Mouse (Mus musculus) embryo, embryonic 11.5 days (tissue): ENCODE results near the gene Vwa8.
A peak's percentile ranks its signal among the peaks of the same experiment; 100 is the strongest.

ENCODE experiments used
- DNase-seq: peaks from one replicate; pipeline ENCODE4 v3.0.0-alpha.2; 2012; ENCODE audit warnings: low read depth, low spot score

Gene Vwa8

DNA sequence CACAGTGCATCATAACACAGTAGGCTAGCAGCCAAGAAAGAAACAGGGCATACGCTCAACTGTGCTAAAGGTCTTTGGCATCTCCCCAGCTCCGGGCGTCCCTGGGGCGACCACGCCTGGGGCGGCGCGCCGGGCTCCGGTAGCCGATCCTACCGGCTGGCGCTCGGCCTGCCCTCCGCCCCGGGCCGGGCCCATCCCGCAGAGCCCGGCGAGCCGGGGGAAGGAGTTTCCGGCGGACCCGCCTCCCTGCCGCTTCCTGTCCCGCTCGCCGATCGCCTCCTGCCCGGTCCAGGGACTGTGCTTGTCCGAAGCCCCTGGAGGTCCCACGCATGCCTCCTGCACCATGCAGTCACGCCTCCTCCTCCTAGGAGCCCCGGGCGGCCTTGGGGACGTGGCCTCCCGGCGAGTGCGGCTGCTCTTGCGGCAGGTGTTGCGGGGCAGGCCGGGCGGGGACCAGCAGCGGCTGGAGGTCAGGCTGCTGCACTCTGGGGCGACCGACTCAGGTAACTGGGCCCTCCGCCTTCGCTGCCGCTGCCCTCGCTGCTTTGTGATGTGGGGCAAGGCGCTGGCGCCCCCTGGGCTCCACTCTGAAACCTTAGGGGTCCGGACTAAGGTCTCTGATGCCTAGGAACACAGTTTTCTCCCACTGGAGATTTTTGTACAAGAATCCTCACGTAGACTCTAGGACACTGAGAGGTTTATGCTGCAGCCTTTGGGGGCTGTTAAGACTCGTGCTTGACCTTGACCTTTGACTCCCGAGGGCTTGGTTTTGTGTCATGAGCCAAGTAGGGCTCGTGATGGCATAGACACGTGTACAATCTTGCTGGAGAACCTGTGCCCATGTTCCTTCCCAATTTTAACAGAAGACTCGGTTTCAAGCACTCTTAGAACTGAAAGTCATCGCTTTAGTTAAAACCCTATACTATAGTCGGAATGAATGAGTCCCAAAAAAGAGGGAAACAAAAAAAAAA lies at the start of gene Vwa8:
Gene Vwa8, plus strand, starts transcription at position 112 of the 971 bp plus-strand sequence.
- peak; percentile 63 for DNase-seq

DNA sequence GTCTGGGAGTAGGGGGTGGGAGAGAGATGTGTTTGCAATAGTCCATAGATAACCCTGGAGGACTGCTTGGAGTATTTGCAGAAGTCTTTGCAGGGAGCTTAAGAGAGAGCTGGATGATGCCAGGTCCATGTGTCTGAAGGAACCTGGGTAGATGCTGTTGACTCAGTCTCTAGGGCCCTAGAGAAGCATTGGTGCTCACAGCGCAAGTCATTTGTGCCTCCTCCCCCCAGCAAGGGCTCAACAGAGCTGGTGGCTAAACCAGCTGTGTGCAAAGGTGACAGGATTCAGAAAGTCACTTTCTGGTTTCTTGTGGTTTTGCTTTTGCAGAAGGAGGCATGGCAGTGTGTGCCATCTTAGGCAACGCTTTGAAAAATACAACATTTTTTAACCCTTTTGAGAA lies 46.5 kb upstream of the Vwa8 start:
- DNase-seq: no peak

DNA sequence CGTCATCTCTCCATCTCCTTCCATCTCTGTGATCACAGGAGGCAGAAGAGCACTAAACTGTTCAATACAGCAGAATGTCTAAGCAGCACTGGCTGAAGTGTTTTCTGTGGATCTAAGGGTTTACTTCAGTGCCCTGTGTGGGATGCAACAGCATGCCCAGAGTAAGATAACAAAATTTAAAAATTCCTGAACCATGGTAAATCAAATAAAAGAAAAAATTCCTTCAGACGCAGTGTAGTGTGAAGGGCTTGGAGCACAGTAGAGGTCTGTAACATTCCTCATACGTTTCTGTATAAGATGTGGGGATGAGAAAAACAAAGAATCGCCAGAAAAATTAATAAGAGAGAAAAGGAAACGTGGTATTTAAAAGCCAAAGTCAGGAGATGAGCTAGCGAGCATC lies 44.9 kb upstream of the Vwa8 start:
- DNase-seq: no peak

DNA sequence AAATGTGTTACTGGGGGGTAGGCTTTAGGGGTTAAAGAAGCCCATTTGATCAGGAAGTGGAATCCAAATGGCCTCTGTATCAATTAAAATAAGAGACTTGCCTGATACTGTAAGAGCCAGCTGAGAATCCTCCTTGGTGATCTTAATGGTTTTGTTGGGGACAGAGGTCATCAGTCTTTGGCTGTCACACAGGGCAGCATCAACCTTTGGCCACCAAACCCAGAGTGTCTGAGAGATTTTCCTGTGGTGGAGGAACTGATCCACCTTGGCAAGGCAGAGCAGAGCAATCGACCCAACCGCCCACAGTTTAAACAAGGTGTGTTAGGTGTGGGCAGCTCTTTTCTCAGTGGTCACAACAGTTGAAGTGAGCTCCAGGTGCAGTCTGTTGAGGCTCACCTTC lies 36.0 kb upstream of the Vwa8 start:
- no peak for DNase-seq

DNA sequence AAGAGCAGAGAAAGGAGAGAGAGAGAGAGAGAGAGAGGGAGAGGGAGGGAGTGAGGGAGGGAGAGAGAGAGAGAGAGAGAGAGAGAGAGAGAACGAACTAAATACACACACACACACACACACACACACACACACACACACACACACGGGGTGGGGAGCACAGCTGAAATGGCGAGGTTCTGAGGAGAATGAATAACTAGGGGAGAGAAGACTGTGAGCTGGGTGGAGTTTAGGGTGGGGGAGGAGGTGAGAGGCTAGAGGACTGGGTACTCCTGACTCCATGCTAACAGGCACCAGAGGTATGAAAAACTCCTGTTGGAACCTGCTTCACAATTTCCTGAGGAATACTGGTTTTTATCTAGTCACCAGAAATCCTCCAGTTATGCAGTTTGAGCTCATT lies 32.4 kb upstream of the Vwa8 start:
- no peak for DNase-seq

DNA sequence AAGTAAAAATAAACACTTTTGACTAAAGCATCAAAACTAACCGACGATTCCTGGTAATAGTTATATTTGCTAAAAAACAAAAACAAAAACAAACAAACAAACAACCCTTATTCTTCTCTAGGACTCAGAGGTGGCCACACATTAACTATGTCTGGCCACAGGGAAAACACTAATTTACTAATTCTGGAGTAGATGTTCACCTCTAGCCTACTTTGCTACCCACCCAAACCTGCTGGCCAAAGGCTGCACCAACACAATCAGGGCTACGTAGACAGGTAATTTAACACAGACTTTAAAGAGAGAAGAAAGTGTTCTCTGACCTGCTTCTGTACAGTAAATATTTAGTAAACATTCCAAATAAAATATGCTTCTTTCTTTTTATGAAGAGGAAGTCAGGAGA lies 31.2 kb upstream of the Vwa8 start:
- DNase-seq: no peak

DNA sequence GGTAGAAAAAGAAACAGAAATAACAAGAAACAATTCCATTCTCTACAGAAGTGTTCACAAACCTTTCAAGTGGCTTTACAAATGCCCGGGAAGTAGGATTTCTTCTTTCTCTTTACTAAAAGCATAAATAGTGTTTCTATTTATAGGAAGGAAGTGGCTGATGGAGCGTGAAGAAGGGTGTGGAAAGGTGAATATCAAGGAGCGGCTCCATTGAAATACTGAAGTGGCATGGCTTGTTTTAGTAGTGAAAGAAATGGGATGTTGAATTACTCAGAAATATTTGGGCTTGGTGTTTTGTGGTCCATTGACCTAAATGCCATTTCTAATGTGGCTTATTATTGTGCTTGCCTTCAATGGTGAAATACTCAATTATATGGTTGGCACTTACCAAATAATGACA lies 30.4 kb upstream of the Vwa8 start:
- no peak for DNase-seq

DNA sequence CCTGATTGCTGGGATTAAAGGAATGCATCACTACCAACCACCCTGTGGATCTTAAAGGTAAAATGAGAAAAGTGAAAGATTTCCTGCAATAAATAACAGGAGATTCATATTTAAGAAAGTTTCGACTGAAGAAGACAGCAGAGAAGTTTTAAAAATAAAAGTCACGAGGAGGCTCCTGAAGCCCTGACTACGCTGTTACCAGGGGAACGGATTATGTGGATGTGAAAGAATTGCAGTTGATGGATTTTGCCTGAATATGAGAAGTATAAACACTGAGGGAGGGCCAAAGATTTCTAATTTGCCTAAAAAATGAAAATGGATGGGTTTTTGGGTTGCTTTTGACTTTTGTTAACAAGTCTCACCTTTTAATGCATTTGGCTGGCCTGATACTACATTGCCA lies 24.8 kb upstream of the Vwa8 start:
- DNase-seq: no peak

DNA sequence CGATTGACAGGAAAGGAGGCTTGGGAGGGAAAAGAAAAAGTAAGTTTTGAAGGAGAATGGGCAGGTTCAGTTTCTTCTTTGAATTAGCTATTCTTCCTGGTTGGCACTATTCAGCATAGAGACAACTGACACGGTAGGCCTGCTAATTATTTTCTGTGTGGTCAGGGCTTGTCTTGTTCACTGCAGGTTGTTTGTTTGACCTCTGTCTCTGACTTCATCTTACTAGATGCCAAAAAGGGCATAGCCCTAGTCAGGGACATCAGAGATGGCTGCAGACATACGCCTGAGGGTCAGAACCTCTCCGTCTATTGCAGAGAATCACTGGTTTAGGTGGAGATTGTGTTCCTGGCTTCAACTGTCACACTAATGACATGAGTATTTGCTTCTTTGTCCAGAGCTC lies 24.3 kb upstream of the Vwa8 start:
- DNase-seq: no peak

DNA sequence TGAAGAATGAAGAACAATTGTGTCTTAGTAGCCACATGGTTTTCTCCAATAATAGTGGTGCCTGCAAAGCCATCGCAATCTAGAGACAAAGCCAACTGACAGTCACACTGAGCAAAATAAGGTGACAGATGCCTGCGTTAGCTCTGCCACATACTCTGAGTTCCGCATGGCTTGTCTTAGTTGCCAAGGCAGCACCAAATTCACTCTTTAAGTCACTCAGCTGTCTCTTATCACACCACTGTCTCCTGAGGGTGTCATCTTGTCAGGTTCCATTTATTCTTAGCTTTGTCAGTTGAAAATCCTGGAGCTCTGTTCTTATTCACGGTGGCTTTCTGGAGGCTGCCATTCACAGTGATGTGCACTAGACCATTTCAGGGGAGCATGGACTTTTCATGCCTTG lies 17.7 kb upstream of the Vwa8 start:
- DNase-seq: no peak

DNA sequence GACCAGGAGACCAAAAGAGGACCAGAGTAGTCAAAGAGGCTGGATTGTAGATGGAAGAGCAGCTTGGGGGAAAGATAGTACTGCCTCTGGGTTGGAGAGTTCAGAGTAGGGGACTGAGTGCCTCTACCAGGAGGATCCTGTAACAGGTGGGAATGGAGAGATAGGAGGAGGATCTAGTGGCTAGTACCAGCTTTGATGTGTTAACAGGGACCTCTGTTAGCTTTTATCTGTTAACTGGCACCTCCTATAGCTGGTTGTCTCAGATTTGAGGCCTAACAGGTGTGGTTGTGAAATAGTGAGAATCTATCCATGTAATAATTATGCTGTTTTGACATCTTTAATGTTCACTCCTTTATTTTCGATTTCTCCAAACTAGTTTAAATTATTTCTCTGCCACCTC lies 904 bp upstream of the Vwa8 start:
- no peak for DNase-seq

DNA sequence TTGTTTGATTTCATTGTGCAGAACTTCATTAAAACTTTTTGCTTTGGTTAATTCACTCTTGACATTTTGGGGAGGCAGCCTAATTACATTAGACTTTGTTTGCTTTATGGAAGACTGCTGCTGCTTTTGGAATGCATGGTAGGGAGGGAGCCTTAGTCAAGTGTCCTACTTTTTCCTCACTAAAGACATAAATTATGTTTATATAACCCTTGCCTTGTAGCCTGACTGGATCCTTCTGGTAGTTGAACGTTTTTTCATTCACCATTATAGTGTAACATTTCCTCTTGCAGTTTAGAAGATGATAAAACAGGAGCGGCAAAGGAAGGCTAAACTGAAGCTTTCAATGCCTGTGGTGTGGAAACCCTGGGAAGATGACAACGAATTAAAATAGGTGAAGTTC lies 375 bp upstream of the Vwa8 start:
- DNase-seq: no peak

DNA sequence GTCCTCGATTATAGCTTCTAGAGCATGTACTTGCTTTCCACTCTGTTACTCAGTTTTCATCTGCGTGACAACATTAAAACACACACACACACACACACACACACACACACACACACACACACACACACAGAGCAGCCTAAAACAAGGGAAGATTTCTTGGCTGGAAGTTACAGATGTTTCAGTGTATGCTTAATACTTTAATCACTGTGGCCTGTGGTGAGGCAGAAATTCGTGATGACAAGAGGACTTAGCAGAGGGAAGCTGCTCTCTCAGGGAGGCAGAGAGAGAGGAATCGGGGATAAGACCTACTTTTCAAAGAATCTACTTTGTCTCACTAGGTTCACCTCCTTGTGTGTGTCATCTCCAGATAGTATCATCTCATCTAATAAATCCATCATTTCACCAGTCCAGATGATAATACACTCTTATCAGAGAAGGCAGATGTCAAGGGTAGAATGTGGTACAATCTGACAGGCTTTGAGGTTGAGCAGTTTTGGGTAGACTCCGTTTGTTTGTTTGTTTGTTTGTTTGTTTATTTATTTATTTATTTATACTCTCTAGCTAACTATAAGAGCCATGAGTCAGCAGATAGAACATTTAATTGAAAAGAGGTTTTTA lies 1.2 kb downstream of the Vwa8 start:
- DNase-seq: no peak

DNA sequence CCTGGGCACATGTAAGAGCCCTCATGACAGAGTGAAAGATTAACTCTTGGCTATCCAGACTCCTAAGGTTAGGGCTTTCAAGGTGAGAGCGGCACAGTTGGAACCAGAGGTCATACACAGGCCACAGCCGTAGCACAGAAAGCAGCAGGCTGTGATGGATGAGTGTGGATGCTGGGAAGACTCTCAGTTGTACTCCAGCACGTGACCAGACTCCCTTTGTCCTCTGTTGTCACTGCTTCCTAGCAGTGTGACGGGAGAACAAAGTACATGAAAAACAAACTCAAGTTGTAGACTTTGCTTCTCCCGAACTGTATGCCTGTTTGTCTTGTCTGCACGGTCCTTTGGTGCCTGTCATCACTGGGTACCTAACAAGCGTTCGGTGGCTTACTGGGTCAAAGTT lies 1.8 kb downstream of the Vwa8 start:
- DNase-seq: peak; percentile 39

DNA sequence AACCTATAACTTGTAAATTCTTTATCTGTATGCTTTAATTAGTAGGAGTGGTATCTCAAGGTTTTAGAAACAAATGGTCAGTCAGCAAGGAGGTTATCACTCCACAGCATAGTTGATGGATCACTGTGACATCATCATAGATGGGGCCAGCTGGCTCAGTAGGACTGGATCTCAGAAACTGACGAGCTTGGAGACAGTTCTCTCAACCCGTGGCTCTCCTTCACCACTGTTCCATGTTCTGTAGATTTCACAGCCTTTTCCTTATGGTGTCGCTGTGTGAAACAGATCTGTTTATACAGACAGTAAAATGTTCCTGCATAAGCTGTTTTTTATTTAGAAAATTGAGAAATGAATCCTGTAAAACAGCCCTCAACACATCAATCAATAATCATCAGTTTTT lies 2.5 kb downstream of the Vwa8 start:
- no peak for DNase-seq

DNA sequence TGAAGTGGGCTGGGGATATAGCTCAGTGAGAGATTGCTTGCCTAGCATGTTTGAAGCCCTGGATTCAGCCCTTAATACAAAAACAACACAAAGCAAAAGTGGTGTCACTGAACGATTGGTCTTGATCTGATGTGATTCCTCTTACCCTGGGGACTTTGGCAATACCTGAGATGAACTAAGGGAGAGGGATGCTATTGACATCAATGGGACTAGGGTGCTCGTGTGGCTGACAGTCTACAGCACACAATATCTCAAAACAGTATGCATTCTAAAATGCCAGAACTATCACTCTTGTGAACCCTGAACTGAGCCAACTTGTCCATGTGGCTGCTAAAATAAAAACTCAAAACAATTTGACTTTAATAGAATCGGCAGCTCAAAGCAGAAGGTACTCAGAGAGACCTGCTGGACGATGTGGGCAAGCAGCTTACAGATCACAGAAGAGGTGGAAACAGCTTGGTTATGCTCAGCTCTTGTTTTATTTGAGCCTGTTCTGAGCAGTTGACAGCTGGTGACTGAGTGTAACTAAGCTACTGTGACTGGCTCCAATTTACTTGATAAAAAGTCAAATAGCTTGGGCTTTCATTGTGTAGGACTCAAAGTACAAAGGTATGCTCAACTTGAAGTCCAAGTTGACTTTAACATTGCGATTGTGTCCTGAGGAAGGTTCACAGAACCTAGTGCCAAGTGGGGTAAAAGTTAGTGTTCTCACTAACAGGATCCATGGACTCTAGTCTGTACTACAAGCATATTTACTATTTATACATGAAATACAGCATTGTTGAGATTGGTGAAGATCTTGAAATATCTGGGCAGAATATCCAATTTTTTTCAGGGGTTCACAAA lies 3.8 kb downstream of the Vwa8 start:
- DNase-seq: no peak

DNA sequence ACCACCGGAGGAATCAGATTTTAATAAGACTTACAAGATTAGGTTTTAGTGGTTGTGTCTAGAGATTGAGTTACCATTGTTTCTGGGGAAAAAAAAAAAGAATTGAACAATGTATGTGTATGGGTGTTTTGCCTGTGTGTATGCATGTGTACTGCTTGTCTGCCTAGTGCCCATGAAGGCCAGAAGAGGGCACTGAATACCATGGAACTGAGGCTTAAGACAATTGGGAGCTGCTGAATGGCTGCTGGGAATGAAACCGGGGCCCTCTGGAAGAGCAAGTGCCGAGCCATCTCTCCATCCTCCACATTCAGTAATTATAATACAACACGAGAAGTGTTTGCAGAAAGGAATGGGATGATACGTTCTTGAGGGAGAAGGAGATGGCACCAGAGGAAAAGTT lies 12.3 kb downstream of the Vwa8 start:
- no peak for DNase-seq

DNA sequence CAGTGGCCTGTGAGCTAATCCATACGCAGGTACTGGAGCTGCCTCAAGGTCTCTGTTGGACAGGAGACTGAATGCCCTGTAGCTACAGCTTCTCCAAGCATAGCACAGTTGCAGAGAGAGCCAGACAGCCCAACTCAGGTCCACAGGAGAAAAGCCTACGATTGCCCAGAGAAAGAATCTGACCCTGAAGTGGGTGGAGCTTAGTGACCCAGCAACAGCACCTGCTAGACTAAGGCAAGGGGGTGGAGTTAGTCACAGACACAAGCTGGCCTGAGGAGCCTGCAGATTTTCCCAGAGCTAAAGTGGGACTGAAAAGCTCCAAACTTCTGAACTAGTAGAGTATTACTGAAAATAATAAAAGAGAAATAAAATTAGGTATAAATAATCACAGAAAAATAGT lies 21.2 kb downstream of the Vwa8 start:
- no peak for DNase-seq

DNA sequence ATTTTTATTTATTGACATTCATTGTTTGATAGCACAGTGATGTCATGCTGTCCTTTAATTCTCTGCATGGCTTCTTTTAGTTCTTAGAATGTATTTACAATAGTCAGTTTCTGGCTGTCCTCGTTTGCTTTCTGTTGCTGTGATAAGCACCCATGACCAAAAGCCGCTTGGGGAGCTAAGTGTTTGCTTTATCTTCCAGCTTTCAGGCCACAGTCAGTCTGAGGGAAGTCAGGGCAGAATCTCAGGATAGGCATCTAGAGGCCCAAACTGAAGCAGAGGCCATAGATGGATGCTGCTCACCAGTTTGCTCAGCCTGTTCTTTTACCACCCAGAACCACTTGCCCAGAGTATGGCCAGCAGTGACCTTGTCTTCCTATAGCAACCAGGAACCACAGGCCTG lies 28.3 kb downstream of the Vwa8 start:
- DNase-seq: no peak

DNA sequence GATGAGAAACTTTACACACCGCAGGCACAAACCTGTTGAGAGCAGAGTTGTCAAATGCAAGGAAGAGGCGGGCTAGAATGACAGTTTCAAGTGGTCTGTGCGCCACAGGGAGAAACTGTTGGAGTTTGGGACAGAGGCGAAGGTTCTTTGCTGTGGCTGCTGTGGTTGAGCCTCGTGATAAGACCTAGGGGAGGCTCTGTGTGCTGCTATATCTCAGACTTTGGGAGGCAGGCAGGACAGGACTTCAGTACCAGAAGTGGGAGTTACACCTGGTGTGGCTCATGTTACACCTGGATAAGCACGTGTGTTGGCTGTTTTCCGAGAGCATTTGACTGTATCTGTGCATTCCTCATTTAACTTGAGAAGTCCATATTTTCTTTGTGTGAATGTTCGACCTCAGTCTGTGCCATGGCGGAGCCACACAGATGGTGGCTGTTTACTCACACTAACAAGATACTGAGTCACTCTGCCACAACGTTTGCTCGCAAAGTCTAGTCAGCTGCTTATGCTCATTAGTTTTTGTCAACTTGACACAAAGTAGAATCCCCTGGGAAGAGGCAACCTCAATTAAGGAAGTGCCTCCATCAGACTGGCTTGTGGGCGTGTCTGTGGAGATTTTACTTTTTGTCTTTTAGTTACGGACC lies 29.7 kb downstream of the Vwa8 start:
- DNase-seq: no peak

DNA sequence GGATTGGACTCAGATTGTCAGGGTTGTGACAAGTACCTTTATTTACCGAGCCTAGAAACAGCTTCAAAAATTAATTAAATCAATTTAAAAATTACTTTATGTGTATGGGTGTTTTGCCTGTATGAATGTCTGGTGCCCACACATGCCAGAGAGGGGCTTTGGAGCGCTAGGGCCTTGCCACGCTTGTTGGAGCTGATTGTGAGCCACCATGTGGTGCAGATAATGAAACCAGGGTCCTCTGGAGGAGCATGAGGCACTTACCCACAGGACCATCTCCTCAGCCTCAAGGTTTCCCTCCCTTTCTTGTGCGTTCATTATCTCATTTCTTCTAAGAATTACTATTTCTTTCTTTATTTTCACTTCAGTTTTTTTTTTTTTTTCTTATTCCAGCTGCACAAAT lies 32.0 kb downstream of the Vwa8 start:
- no peak for DNase-seq

DNA sequence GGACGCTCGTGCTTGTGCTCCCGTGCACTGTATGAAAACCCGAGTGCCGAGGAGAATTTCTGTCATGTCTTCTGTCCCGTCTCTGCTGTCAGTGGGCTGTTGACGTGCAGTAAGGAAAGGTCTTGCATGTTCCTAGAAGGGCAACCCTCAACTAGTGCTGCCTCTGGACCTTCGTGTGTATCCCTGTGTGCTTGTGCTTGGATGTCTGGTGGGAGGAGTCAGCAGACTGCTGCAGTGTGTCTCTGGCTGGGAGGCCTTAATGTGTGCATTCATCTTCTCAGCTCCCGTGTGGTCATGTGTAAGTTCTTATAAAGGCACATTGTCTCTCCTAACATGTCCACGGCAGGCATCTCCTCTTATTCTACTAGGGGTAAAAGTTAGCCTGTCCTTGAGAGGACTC lies 32.7 kb downstream of the Vwa8 start:
- no peak for DNase-seq
